Comparison of ENCODE assay signal across 7 mouse cellular contexts in the genomic region with DNA sequence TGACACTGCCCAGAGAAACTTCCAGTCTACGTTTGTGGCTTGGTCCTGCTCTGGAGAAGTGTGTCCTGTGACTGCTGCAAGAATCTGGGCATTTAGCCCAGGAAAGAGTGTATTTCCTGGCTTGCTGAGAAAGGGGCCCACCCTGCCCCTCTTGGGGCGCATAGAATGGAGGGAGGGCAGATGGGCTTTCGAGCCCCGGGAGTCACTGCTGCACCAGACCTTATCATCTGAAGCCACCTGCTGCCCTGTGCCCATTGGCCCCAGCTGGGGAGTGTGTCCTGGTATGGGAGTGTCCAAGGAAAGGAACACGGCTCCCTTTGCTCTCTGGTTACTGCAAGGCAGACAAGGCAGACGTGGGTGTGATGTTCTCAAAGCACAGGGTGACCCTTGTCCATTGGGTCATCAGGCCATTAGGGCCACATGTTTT. TPM values are rescaled to one million over a fixed set of nuclear protein-coding genes. Genes with fewer than 3 reads are reported as not detected.
A peak's percentile ranks its signal among the peaks of the same experiment; 100 is the strongest.
DNase-seq lines count a peak whose midpoint lies in the region; ATAC-seq and TF ChIP-seq lines count a peak whose summit lies in the region.

No protein-coding gene starts in this region.

- peak; percentile 62 for DNase-seq in Muller cell, postnatal 12 days (ENCODE audit: inconsistent ontology term)
- DNase-seq in intestine, embryonic 14.5 days (ENCODE audit: low spot score), result peak; percentile 64
- peak; percentile 85 for DNase-seq in liver, postnatal 0 days
- no peak for DNase-seq in cerebellum, postnatal 14 days
- no peak for DNase-seq in embryo, embryonic 9.5 days (ENCODE audit: extremely low spot score)
- no peak for DNase-seq in thymus, postnatal 10 days (ENCODE audit: low spot score in 2 of 2)

- no peak overlapping the region for H3K4me2 ChIP-seq in embryonic facial prominence, embryonic 12.5 days (replicated peaks)
- H3K4me2 ChIP-seq in intestine, embryonic 14.5 days (ENCODE audit: low read length), result no peak overlapping the region
- peak overlapping the region; percentile 63 for H3K4me2 ChIP-seq in liver, postnatal 0 days (ENCODE audit: low read depth, low read length)

- no peak for TF ChIP-seq CTCF in liver, postnatal 0 days (IDR thresholded peaks at IDR 0.05; ENCODE audit: low read depth)

- ATAC-seq in embryonic facial prominence, embryonic 12.5 days (ENCODE audit: insufficient number of reproducible peaks, insufficient read depth, low FRiP score, low TSS enrichment), result 0 out of 2 replicates have a peak, but pooled peaks have one; percentile 31
- ATAC-seq in intestine, embryonic 14.5 days (replicated peaks; ENCODE audit: low FRiP score, low TSS enrichment, low read depth), result peak; percentile 45; the same call in 1 of the 2 replicates
- ATAC-seq in liver, postnatal 0 days, result peak; percentile 87

- no peaks in the 10 kb centered on the region for H3K36me3 ChIP-seq in embryonic facial prominence, embryonic 12.5 days
- H3K36me3 ChIP-seq in intestine, embryonic 14.5 days (ENCODE audit: control insufficient read depth, insufficient read depth, low read length), result no peaks in the 10 kb centered on the region
- no peaks in the 10 kb centered on the region for H3K36me3 ChIP-seq in liver, postnatal 0 days (replicated peaks; ENCODE audit: insufficient read depth, low read length)

- H3K27me3 ChIP-seq in embryonic facial prominence, embryonic 12.5 days, result no peaks in the 10 kb centered on the region
- no peaks in the 10 kb centered on the region for H3K27me3 ChIP-seq in intestine, embryonic 14.5 days (replicated peaks; ENCODE audit: control insufficient read depth, insufficient read depth, low read length)
- H3K27me3 ChIP-seq in liver, postnatal 0 days (ENCODE audit: insufficient read depth, low read length), result no peaks in the 10 kb centered on the region

- H3K4me1 ChIP-seq in embryonic facial prominence, embryonic 12.5 days, result peaks cover 34% of the 10 kb centered on the region
- H3K4me1 ChIP-seq in intestine, embryonic 14.5 days (replicated peaks; ENCODE audit: control insufficient read depth, insufficient read depth, low read length), result peaks cover 40% of the 10 kb centered on the region
- peaks cover 79% of the 10 kb centered on the region for H3K4me1 ChIP-seq in liver, postnatal 0 days (ENCODE audit: insufficient read depth)

- H3K4me3 ChIP-seq in embryonic facial prominence, embryonic 12.5 days, result no peak overlapping the region
- no peak overlapping the region for H3K4me3 ChIP-seq in intestine, embryonic 14.5 days (ENCODE audit: low read depth, low read length)
- no peak overlapping the region for H3K4me3 ChIP-seq in liver, postnatal 0 days (ENCODE audit: low read depth, low read length)

- no peak overlapping the region for H3K27ac ChIP-seq in embryonic facial prominence, embryonic 12.5 days
- peak overlapping the region; percentile 17; the same call in 1 of the 2 replicates for H3K27ac ChIP-seq in intestine, embryonic 14.5 days (ENCODE audit: low read depth)
- H3K27ac ChIP-seq in liver, postnatal 0 days (ENCODE audit: low read depth), result peak overlapping the region; percentile 95

- TF ChIP-seq EP300 in liver, postnatal 0 days (IDR thresholded peaks at IDR 0.05; ENCODE audit: low read depth), result peak; percentile 96

- H3K9ac ChIP-seq in embryonic facial prominence, embryonic 12.5 days, result no peak overlapping the region
- H3K9ac ChIP-seq in intestine, embryonic 14.5 days (ENCODE audit: low read length), result no peak overlapping the region
- H3K9ac ChIP-seq in liver, postnatal 0 days (replicated peaks), result peak overlapping the region; percentile 66

- 44% methylated on average over 6 of the region's 6 CpGs for whole genome bisulfite sequencing in embryonic facial prominence, embryonic 12.5 days
- WGBS in intestine, embryonic 14.5 days, result 25% methylated on average over 6 of the region's 6 CpGs
- WGBS in liver, postnatal 0 days (ENCODE audit: insufficient replicate concordance), result 11% methylated on average over 6 of the region's 6 CpGs

- H3K9me3 ChIP-seq in embryonic facial prominence, embryonic 12.5 days, result no peaks in the 10 kb centered on the region
- H3K9me3 ChIP-seq in intestine, embryonic 14.5 days (ENCODE audit: control insufficient read depth, low read length), result no peaks in the 10 kb centered on the region
- no peaks in the 10 kb centered on the region for H3K9me3 ChIP-seq in liver, postnatal 0 days (ENCODE audit: low read length)

RNA-seq across cellular contexts. Expression of a gene that starts 19.5 kb away (rescaled TPM):
- 133 and 135 TPM in 2 replicates for polyA plus RNA-seq in embryonic facial prominence, embryonic 12.5 days (2016; fragmentation: Nextera tagmentation; extraction: Ambion mirVana)
- 111 and 115 TPM in 2 replicates for polyA plus RNA-seq in intestine, embryonic 14.5 days (2014; fragmentation: Nextera tagmentation; extraction: Ambion mirVana)
- polyA plus RNA-seq in liver, postnatal 0 days (2015; fragmentation: Nextera tagmentation; extraction: Ambion mirVana), result 30.6 and 39.7 TPM in 2 replicates

Comparison
In these comparisons a context has a peak if more than half of its experiments do, and no peak if none do; other contexts are left out.
1. DNase-seq: peak in Muller cell, postnatal 12 days (single experiment), intestine, embryonic 14.5 days (single experiment) and liver, postnatal 0 days (single experiment); none in cerebellum, postnatal 14 days (0 of 2), embryo, embryonic 9.5 days (single experiment) and thymus, postnatal 10 days (0 of 2).
2. ATAC-seq: peak in every context shown above with its lines; median percentile 87 in liver, postnatal 0 days; 45 in intestine, embryonic 14.5 days; 31 in embryonic facial prominence, embryonic 12.5 days.